Mouse (Mus musculus) embryonic facial prominence, embryonic 15.5 days (tissue): ENCODE results near the gene Dcaf17. TPM values are rescaled to one million over a fixed set of nuclear protein-coding genes. Genes with fewer than 3 reads are reported as not detected.

Experiments used
- ATAC-seq: fragments of 200-750 bp; cut with Nextera tagmentation; 2 replicates; pipeline ENCODE4 v1.8.0; 2017; ENCODE audit warnings: low read depth, moderate TSS enrichment; ENCODE audit not compliant: insufficient number of reproducible peaks, low FRiP score, low TSS enrichment
- H3K27ac ChIP-seq: fragments of 300-500 bp; sonication (generic); replicated peaks from 2 replicates; pipeline ENCODE4 v1.5.1; 2015; ENCODE audit warnings: mild to moderate bottlenecking, inconsistent platforms
- H3K27me3 ChIP-seq: fragments of 300-500 bp; sonication (generic); 2 replicates; pipeline ENCODE4 v1.6.1; 2015; ENCODE audit warnings: inconsistent platforms
- H3K36me3 ChIP-seq: fragments of 300-500 bp; sonication (generic); 2 replicates; pipeline ENCODE4 v1.6.1; 2015; ENCODE audit warnings: mild to moderate bottlenecking, inconsistent platforms
- H3K4me1 ChIP-seq: fragments of 300-500 bp; sonication (generic); 2 replicates; pipeline ENCODE4 v1.6.1; 2015; ENCODE audit warnings: inconsistent platforms
- H3K4me2 ChIP-seq: fragments of 300-500 bp; sonication (generic); replicated peaks from 2 replicates; pipeline ENCODE4 v1.6.1; 2015; ENCODE audit warnings: mild to moderate bottlenecking, inconsistent platforms
- H3K4me3 ChIP-seq: fragments of 300-500 bp; sonication (generic); replicated peaks from 2 replicates; pipeline ENCODE4 v1.5.1; 2015; ENCODE audit warnings: mild to moderate bottlenecking, inconsistent platforms
- H3K9ac ChIP-seq: fragments of 300-500 bp; sonication (generic); 2 replicates; pipeline ENCODE4 v1.6.1; 2015; ENCODE audit warnings: inconsistent platforms
- H3K9me3 ChIP-seq: fragments of 300-500 bp; sonication (generic); replicated peaks from 2 replicates; pipeline ENCODE4 v1.6.1; 2016; ENCODE audit warnings: inconsistent platforms
- WGBS: fragments of 180-500 bp; shearing (Covaris S2); methylation state at CpG from one replicate; pipeline ENCODE4 v1.1.7; 2015; 5-methylcytosine and 5-hydroxymethylcytosine counted together
- polyA plus RNA-seq: library from polyadenylated mRNA; unstranded; fragments of >200 nt; fragmentation: Nextera tagmentation; extraction: Ambion mirVana; gene quantifications from 2 replicates; pipeline ENCODE4 v1.2.1, GENCODE M21; 2015

Dcaf17 gene
- polyA plus RNA-seq, 1 experiment from 2014 or later, result 34.0 TPM

- Histone ChIP-seq H3K4me1 (peaks cover 13% of the 10 kb centered on the region), H3K9me3 (no peaks in the 10 kb centered on the region), H3K36me3 (peaks cover 13% of the 10 kb centered on the region), H3K27ac (peak overlapping the region; percentile 98), H3K4me3 (peak overlapping the region; percentile 97), H3K4me2 (peak overlapping the region; percentile 76), H3K27me3 (no peaks in the 10 kb centered on the region), H3K9ac (peak overlapping the region; percentile 84)
- WGBS, result 10% methylated on average over 21 of the region's 21 CpGs
- ATAC-seq, result no peak
These were observed 1.1 kb downstream of the Dcaf17 start for GRCm38 (mm10) chr2:71056115-71056835.

- H3K4me1 ChIP-seq, result no peaks in the 10 kb centered on the region
- ATAC-seq, result no peak
- WGBS, result 96% methylated on average over 4 of the region's 4 CpGs
- H3K4me3 ChIP-seq, result no peak overlapping the region
- peaks cover 3% of the 10 kb centered on the region; the same call in 1 of the 2 replicates for H3K36me3 ChIP-seq
- no peak overlapping the region for H3K9ac ChIP-seq
- H3K27me3 ChIP-seq, result no peaks in the 10 kb centered on the region
- no peak overlapping the region for H3K4me2 ChIP-seq
- no peaks in the 10 kb centered on the region for H3K9me3 ChIP-seq
- H3K27ac ChIP-seq, result no peak overlapping the region
These were observed 16.5 kb downstream of the Dcaf17 start for GRCm38 (mm10) chr2:71071601-71072000.

GRCm38 (mm10) chr2:71073330-71073729 is 18.2 kb downstream of the Dcaf17 start:
- WGBS, result 87% methylated on average over 3 of the region's 3 CpGs
- no peak overlapping the region for H3K4me2 ChIP-seq
- H3K9me3 ChIP-seq, result no peaks in the 10 kb centered on the region
- no peaks in the 10 kb centered on the region for H3K4me1 ChIP-seq
- H3K36me3 ChIP-seq, result peaks cover 3% of the 10 kb centered on the region; the same call in 1 of the 2 replicates
- no peak for ATAC-seq
- H3K27me3 ChIP-seq, result no peaks in the 10 kb centered on the region
- no peak overlapping the region for H3K4me3 ChIP-seq
- H3K9ac ChIP-seq, result no peak overlapping the region
- H3K27ac ChIP-seq, result no peak overlapping the region

GRCm38 (mm10) chr2:71073828-71074227 is 18.7 kb downstream of the Dcaf17 start:
- no peak overlapping the region for H3K27ac ChIP-seq
- no peak for ATAC-seq
- no peak overlapping the region for H3K4me2 ChIP-seq
- no peak overlapping the region for H3K4me3 ChIP-seq
- no peaks in the 10 kb centered on the region for H3K27me3 ChIP-seq
- no peaks in the 10 kb centered on the region for H3K9me3 ChIP-seq
- H3K9ac ChIP-seq, result no peak overlapping the region
- peaks cover 3% of the 10 kb centered on the region; the same call in 1 of the 2 replicates for H3K36me3 ChIP-seq
- no peaks in the 10 kb centered on the region for H3K4me1 ChIP-seq
- WGBS, result 95% methylated on average over 3 of the region's 3 CpGs

GRCm38 (mm10) chr2:71082416-71082815 is 27.3 kb downstream of the Dcaf17 start:
- 34% methylated on average over 7 of the region's 7 CpGs for WGBS
- Histone ChIP-seq H3K27ac (0 out of 2 replicates have a peak overlapping the region, but pooled peaks have one; percentile 49), H3K4me2 (no peak overlapping the region), H3K4me1 (no peaks in the 10 kb centered on the region), H3K9me3 (no peaks in the 10 kb centered on the region), H3K4me3 (no peak overlapping the region), H3K27me3 (no peaks in the 10 kb centered on the region), H3K9ac (no peak overlapping the region), H3K36me3 (peaks cover 7% of the 10 kb centered on the region)
- ATAC-seq, result no peak; the same call in 1 of the 2 replicates

GRCm38 (mm10) chr2:71083454-71084193 is 28.5 kb downstream of the Dcaf17 start:
- H3K36me3 ChIP-seq, result peaks cover 10% of the 10 kb centered on the region
- no peak for ATAC-seq
- no peaks in the 10 kb centered on the region for H3K9me3 ChIP-seq
- H3K4me2 ChIP-seq, result no peak overlapping the region
- H3K9ac ChIP-seq, result no peak overlapping the region
- 85% methylated on average over 6 of the region's 6 CpGs for WGBS
- H3K4me1 ChIP-seq, result no peaks in the 10 kb centered on the region
- H3K27me3 ChIP-seq, result no peaks in the 10 kb centered on the region
- H3K27ac ChIP-seq, result no peak overlapping the region
- H3K4me3 ChIP-seq, result no peak overlapping the region

- Histone ChIP-seq H3K4me3 (no peak overlapping the region), H3K27me3 (no peaks in the 10 kb centered on the region), H3K4me2 (no peak overlapping the region), H3K27ac (no peak overlapping the region), H3K9ac (no peak overlapping the region), H3K36me3 (peaks cover 19% of the 10 kb centered on the region), H3K9me3 (no peaks in the 10 kb centered on the region), H3K4me1 (no peaks in the 10 kb centered on the region)
- WGBS, result 43% methylated on average over 3 of the region's 3 CpGs
- no peak for ATAC-seq
These were observed 34.6 kb downstream of the Dcaf17 start for GRCm38 (mm10) chr2:71089766-71090165.

- ATAC-seq, result no peak
- Histone ChIP-seq H3K9me3 (no peaks in the 10 kb centered on the region), H3K9ac (no peak overlapping the region), H3K27me3 (no peaks in the 10 kb centered on the region), H3K4me3 (no peak overlapping the region), H3K4me2 (no peak overlapping the region), H3K4me1 (no peaks in the 10 kb centered on the region), H3K36me3 (peaks cover 19% of the 10 kb centered on the region), H3K27ac (no peak overlapping the region)
- 56% methylated on average over 4 of the region's 4 CpGs for WGBS
These were observed 35.7 kb downstream of the Dcaf17 start for GRCm38 (mm10) chr2:71090660-71091445.

- ATAC-seq, result no peak
- peaks cover 14% of the 10 kb centered on the region; the same call in 1 of the 2 replicates for H3K36me3 ChIP-seq
- no peaks in the 10 kb centered on the region for H3K4me1 ChIP-seq
- H3K4me2 ChIP-seq, result no peak overlapping the region
- no peaks in the 10 kb centered on the region for H3K27me3 ChIP-seq
- H3K27ac ChIP-seq, result no peak overlapping the region
- WGBS, result 84% methylated on average over 7 of the region's 7 CpGs
- no peak overlapping the region for H3K4me3 ChIP-seq
- H3K9me3 ChIP-seq, result no peaks in the 10 kb centered on the region
- no peak overlapping the region for H3K9ac ChIP-seq
These were observed 41.0 kb downstream of the Dcaf17 start for GRCm38 (mm10) chr2:71096170-71096569.

- no peak for ATAC-seq
- no peak overlapping the region for H3K4me2 ChIP-seq
- 53% methylated on average over 10 of the region's 10 CpGs for WGBS
- no peak overlapping the region for H3K4me3 ChIP-seq
- H3K9ac ChIP-seq, result no peak overlapping the region
- H3K4me1 ChIP-seq, result peaks cover 4% of the 10 kb centered on the region; the same call in 1 of the 2 replicates
- peaks cover 7% of the 10 kb centered on the region; the same call in 1 of the 2 replicates for H3K36me3 ChIP-seq
- H3K27ac ChIP-seq, result no peak overlapping the region
- H3K27me3 ChIP-seq, result no peaks in the 10 kb centered on the region
- H3K9me3 ChIP-seq, result no peaks in the 10 kb centered on the region
These were observed 47.6 kb downstream of the Dcaf17 start for GRCm38 (mm10) chr2:71102621-71103291.
